Mouse (Mus musculus) induced T-regulatory cell, adult 2 months (primary cell): ENCODE measurements at regions not wholly inside any gene's neighbourhood (a gene's known extent, or its start where the extent isn't known, plus 50 kb on each side); places are given as distances from the start of the nearest gene placed in this dataset.

Experiments
- DNase-seq: peaks from one replicate; pipeline ENCODE4 v3.0.0-alpha.2; 2012; ENCODE audit warnings: low read depth

DNA sequence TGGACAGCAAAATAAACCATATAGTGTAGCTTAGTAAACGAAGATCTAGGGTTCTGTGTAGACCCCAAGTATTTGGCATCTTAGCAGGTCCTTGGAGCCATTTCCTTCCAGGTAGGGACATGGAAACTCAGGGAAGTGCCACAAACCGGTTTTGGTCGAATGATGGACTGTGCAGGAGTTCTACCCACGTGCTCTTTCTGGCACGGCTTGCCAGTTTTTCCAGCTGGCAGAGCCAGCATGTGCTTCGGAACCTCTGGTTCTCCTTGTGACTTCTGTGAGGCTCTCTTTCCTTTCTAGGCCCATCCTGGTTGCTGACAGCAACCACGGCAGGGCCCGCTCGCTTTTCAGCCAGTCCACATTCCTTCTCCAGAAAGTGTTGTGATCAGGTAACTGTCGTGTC is 291.4 kb downstream of the Kcnrg start:
- no peak for DNase-seq

DNA sequence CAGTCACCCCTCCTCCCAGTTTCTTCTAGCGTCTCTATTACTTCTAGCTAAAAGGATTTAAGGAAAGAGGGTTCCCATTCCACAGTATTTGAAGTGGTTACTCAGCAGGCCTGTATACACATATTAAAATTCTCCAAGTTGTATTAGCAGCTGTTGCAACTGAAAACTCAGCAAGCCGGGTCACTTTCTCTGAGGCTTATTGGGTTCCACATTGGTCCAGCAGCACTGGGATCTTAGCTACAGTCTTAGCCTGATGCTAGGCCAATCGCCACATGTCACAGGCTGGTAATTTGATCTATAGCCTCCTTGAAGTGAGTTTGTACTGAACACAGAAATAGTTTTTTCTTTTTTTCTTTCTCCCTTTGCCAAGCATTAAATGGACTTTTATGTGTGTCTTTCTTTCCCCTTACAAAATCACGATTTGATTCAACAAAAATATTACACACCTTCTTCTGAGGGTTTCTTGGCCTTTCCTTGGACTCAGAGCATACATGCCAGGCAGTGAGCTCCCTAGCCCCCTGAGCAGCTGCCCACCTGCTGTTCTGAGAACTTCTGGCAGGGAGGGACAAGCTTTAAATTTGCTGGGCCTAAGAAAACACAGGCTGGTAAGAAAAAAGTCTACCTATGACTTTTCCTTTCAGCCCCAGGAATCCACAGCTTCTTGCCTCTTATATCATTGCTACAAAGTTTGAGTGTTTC is 297.3 kb downstream of the Kcnrg start:
- DNase-seq, result no peak

DNA sequence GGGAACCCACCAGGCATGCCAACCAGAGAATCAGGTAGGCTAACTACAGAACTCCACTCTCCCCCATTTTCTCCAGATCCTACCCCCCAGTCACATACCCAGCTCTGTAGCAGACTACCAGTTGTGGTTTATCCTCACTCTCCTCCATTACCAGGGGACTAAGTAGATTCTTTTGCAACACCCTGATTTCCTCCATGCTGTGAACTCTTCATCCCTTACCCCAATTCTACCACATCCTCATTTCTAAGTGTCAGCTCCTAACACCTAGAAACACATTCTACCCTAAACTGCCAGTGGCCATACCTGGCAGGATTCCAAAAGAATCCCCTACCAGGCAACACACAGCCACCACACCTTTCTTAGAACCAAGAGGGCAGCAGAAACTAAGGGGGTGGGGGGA is 310.9 kb downstream of the Kcnrg start:
- DNase-seq, result no peak

DNA sequence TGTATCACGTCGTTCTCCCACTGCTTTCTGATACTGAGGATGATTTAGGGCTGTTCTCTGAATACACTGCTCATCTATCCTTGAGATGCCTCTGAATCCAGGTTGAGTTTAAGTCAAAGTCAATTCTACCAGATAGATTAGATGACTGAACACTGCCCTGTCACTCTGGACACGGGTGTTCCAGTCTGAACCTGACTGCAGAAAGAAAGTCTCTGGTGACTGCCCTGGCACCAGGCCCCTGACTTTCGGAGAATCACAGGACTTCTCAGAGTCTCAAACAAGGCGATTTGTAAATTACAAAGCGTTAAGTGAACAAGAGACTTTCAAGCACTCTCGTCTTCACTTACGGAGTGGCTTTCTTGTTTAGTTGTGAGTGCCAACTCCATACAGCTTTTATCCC is 324.6 kb downstream of the Kcnrg start:
- no peak for DNase-seq

DNA sequence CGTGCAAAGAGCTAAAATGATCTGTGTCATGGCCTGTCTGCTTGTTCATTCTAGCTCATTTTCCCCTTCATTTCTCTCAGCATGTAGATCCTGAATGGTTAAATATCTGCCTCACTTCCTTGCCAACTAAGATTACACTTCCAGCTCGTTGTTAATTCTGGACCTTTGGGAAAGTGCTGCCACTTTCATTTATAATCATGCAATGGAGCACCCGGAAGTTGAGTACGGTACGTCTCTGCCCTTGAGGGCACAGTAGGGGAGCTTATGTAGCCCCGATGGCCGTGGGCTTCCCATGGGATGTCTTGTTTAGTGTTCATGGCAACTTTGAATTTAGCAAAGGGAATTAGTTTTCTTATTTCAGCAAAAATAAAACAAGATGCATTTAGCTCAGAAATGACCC is 334.4 kb downstream of the Kcnrg start:
- DNase-seq, result no peak

DNA sequence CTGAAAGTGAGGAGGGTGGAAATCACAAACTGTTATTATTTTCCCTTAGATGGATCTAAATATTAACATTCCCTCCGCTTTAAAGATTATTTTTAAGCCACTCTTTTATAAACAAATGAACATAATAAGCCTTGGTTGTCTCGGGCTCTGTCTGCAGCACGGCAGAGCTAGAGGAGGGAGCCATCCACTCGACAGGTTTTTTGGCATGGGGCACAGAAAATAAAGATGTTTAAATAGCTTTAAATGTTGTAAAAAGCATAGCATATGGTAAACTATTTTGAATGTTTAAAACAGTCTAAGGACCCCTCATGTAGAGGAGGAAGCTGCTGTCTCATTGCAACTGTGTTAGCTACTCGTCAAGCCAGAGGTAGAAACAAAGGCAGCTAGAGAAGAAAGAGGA is 338.4 kb downstream of the Kcnrg start:
- DNase-seq, result no peak

DNA sequence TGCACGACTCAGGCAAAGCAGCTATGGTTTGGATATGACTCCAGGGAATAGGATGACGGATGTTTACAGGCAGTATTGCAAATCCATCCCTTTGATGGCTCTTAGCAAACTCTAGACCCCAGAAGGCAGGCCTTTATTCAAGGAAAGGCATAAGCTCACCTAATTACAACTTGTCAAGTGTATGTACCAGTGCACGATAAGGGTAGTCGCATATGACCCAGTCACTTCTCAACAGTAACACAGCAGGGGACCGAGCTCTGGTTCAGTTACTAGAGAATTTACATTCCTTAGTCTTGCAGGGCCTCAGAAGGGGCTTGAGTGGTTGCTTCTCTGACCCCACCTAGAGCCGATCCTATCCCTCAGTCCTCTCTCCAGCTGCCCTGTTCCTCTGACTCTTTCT is 342.2 kb downstream of the Kcnrg start:
- DNase-seq, result no peak

DNA sequence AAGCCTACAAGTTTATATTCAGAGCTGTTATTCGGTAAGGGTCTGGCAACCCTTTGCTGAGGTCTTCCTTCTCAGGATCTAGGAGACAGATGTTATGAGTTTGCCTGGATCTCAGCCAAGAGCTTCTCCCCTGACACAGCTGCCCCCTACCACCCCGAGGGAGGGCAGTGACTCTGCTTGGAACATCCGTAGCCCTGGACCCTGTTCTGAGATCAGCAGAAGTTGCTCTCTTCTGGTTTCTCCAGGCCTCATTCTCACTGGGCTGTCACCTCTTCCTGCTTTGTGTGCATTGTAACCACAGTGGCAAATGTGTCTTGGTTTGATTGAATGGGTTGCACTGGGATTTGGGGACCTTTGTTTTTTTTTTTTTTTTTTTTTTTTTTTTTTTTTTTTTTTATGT is 342.4 kb upstream of the Rnaseh2b start:
- DNase-seq, result no peak

DNA sequence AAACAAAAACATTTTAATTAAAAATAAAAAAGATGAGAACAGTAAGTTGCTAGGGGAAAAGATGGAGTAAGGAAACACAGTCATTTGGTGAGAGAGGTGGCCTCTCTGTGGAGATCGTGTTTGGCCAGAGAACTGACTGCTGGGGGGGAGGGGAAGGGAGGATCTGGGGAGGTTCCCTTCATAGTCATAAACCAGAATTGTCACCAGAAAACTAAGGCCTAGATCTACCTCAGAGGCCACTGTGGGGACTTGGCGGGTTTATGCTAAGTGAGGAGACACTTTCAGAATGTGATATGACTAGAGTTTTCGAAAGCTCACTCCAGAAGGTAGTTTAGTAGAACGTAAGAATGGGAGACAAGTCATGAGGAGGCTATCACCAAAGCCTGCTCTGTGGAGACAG is 339.4 kb upstream of the Rnaseh2b start:
- peak; percentile 21 for DNase-seq

DNA sequence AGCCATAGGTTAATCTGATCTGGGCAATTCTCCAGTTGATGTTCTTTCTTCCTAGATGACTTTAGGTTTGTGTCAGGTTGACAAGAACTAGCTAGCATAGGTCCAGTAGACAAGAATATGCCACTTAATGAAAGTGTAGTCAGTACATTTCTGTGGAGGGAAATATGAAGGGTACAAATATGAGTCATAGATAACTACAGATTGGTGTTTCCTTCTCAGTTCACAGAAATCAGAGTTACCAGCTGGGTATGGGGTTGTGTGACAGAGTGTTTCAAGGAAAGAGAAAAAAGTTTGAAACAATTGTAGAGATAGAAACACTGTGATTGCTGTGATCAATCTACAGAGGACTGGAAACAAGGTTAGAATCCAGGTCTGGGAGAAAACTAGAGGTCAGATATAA is 337.0 kb upstream of the Rnaseh2b start:
- no peak for DNase-seq

DNA sequence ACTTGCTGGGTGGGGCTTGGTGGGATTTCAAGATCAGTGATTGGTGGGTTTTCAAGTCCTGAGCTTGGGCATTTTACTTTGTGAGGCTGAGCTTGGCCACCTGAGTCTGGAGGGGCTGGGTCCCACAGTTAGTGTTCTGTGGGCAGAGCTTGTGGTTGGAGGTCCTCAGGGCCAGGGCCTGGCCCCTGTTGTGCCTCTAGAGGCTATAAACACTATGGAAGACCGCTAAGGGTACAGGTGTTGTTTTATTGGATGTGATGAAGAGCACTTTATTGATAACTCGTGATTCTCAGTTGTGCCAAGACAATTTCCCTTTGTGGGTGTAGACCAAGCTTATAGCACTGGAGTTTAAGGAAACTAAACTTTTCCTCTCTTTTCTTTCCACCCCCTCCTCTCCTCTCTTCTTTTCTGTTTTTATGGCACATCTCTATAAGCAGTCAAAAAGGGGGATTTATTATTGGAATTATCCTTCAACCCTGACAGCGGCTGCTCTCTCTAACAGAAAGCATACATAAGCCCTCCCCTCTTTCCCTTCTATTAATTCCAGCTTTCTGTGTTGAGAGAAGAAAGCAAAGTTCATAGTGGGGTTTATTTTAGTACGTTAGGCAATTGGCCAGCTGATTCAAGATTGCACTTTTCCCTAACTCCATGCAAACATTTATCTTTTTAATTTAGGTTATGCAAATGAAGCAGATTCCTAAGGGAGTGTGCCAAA is 332.0 kb upstream of the Rnaseh2b start:
- DNase-seq, result no peak

DNA sequence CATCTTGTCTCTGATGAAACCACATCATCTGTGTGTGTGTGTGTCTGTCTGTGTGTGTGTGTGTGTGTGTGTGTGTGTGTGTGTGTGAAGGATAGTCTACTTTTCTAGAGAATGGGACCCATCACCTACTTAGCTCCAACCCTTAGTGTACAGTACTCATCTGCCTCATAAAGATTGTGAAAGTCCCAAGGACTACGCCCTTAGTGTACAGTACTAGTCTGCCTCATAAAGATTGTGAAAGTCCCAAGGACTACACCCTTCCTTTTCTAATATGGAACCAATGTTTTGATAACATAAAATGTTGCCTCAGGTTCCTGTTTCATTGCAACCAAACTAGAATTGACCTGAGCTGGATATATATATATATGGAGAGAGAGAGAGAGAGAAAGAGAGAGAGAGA is 323.9 kb upstream of the Rnaseh2b start:
- no peak for DNase-seq

DNA sequence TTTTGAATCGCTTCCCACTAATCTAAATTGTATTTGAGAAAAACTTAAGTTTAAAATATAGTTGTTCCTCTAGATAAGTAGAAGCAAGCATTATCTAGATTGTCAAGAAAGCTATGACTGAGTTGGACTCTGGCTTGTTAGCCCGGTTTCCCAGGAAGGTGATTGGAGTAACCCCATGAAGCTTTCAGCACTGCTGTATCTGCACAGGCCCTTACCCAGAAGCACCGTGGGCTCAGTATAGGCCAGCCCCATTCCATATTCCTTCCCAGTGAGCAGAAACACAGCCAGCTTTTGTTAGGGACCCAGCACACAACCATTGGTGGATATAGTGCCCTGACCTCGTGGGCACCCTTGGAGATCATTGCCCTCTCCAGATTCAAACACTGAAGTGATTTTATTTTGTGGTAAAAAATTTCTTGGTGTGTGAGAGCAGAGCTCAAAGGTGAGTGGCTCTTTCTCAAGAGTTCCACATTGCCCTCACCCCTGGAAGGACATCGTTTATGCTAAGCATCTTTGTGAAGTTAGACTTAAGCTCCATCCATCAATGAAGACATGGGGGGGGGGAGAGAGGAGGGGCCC is 323.3 kb upstream of the Rnaseh2b start:
- no peak for DNase-seq

DNA sequence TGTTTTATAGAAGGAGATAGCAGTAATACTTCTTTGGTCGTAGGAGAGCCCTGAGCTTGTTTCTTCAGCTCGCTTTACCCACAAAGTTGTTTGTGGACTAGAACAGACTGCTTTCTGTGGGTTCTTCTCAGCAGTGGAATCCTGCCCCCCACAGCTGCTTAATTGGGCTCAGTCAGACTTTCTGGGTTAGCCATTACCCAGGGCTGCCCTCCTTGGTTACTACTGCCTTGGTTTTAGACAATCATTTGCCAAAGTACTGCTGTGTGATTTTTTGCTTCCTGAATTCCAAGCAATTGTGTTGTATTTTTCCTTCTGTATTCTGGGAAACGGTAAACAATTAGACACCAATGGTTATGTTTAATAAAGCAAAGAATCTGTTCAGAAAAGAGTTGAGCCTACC is 321.8 kb upstream of the Rnaseh2b start:
- no peak for DNase-seq

DNA sequence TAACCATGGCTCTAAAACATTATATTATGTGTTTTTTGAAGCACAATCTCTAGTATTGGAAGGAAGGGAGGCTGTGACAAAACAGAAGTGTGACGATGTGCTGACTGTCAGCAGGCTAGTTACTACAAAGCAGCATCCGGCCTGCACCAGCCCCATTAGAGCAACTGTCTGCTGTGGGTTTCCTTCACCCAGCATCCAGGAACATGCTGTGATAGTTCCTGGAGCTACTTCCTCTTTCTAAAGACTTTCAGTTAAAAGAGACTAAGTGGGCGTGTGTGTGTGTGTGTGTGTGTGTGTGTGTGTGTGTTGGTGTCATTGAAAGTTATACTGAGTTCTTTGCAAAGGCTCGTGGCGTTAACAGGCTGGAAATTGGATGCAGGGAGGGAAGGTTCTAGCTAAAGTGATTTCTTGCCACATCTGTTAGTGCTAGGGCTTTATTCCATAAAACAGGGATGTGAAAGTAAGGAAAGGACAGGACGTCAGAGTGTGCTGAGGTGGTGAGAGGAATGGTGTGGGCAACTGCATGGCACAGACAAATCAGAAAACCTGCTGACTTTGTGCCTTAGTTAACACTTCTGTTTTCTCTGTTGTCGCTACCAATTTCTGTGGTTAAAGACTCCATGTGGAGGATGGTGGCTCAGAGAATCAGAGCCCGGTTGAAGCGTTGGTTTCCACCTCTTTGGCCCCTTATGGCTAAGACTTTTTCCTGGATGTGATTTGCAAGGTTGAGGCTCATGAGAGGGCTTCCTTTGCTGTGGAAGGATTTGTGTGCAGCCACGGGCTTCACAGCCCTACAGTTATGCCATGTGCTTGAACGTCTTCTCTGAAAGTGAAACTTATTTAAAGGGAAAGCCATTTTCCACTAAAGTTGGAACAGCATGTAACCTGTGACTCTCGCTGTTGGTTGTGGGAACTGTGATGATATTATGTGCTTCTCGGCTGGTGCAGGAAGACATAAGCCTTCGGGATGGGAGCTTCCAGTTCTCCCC is 321.0 kb upstream of the Rnaseh2b start:
- peak; percentile 75 for DNase-seq

DNA sequence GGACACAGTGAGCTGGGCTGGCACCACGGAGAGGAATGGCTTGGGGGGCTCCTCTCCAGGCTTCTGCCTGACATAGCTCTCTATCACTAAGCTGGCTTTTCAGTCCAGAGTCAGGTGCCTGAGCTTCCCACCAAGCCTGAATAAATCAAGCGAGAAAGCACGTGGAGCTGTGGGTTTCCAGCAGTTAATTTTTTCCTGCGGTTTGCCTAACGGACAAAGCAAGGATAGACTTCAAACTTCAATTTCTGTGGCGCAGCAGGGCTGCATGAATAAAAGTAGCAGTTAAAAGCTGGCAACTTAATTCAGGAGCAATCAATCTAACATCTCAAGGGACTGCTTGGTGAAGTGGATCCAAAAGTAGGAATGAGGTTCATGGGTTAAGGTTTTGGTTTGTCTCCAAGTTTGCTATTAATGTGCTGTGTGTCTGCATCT is 317.1 kb upstream of the Rnaseh2b start:
- DNase-seq, result no peak

DNA sequence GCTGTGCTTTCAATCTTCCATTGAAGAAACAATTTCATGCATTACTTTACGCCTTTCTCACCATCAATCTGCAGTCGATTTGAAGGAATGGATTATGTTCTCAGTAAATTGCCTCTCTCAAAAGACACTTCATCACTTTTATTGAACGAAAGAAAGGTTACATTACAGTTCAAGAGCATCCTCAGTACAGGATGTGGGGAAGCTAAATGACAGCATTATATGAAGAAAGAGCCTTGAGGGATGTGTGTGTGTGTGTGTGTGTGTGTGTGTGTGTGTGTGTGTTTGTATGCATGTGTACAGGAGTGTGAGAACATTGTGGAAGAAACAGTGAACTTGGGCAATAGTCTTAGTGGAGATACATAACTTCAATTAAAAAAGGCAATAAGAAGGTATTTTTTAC is 311.8 kb upstream of the Rnaseh2b start:
- peak; percentile 16 for DNase-seq

DNA sequence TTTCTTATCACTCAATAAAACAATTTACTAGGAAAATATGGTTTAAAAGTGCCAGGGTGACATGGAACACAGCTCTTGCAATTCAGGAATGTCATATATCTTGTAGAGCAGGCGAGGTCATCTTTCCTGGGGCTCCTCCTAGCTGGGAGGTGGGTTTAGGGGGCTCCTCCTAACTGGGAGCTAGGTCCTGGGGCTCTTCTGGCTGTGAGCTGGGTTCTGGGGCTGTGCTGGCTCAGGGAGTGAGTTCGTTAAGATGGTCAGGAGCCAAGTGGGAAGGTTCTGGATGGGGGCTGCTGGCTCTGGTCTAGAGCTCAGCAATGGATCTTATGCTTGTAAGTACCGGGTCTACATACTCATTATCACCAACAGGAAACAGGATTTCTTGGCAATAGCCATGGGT is 306.8 kb upstream of the Rnaseh2b start:
- DNase-seq, result no peak

DNA sequence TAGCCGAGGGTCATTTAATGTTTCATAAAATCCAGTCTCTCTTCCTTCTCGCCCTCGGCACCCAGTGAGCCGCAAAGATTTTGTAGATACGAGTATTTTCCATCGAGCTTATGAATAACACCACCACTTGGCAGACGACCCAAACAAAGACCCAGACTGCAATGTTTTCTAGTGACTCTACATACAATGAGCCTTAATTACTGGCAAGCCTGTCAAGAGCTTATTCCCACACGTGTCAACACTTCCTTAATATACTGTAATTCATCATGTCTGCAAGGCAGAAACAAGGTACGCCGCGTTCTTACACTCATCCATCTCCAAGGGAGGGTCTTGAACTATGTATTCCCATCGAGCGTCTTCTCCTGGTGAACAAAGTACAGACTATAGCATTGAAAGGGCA is 306.2 kb upstream of the Rnaseh2b start:
- DNase-seq, result no peak

DNA sequence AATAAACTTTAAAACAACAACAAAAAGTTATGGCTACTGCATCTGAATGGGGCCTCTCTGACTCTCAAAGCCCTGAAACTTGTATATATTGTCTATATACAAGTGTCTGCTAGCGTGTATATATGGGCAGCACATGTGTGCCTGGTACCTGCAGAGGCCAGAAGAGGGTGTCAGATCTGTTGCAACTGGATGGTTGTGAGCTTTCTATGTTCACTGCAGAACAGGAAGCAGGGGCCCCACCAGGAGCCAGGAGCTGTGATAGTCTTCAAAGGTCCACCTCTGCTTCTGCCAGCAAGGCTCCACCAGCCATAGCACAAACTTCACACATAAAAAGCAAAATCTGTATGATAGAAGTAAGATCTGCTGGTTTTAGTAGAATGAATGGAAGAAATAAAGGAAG is 297.1 kb upstream of the Rnaseh2b start:
- peak; percentile 20 for DNase-seq

DNA sequence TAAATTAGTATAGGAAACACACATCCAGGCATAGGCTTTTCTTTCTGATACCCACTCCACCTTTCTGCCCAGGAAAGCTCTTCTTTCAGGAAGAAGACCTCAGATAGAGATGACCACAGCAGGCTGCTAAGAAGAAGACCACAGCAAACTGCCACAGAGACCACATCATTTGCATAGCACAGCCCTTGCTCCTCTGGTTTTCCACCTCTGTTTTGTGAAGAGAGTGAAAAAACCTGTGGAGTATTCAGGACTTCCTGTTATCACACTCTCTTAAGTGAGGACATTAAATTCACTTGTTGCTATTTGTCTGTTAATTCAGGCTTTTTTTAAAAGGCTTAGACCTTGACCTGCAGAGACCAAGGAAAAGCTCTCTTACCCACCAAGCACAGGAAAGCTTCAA is 294.7 kb upstream of the Rnaseh2b start:
- no peak for DNase-seq

DNA sequence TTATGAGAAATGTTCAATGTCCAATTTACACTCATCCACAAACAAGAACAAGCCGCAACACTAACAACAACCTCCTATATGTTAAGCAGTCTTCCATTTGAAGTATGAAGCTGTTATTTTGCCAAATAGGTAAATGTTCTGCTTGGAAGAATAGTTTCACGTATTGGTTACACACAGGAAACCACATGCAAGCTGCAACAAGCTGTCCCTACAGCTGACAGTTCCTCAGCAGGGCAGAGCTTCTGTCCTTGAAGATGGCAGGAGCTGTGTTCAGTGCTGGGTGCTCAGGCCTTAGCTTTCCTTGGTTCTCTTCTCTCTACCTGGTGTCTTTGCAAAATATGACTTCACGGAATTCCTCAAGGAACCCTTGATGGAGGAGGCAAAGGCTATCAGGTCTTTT is 294.1 kb upstream of the Rnaseh2b start:
- no peak for DNase-seq
